Mouse (Mus musculus): ENCODE results near the gene Coq9. TPM values are rescaled to one million over a fixed set of nuclear protein-coding genes. Genes with fewer than 3 reads are reported as not detected.

Coq9 gene
- polyA plus RNA-seq (2014; fragmentation: Nextera tagmentation; extraction: Ambion mirVana): 73.2 and 80.4 TPM in 2 replicates

GRCm38 (mm10) chr8:94837662-94838574 lies at the start of gene Coq9, which contains the start of gene Ciapin1:
TSS of gene Coq9 (plus strand) at chr8:94838321.
TSS of gene Ciapin1 (minus strand) at chr8:94838358.
- Histone ChIP-seq H3K27ac (ENCODE audit: low read length) (peak within 1 kb of the TSS; percentile 85), H3K4me2 (replicated peaks; ENCODE audit: low read depth, low read length) (peak within 1 kb of the TSS; percentile 89), H3K36me3 (ENCODE audit: control insufficient read depth, insufficient read depth, low read length) (no peaks in the 10 kb centered on the region), H3K27me3 (ENCODE audit: control insufficient read depth, insufficient read depth, low read length) (no peaks in the 10 kb centered on the region), H3K4me1 (ENCODE audit: control insufficient read depth, insufficient read depth, low read length) (peaks cover 13% of the 10 kb centered on the region; the same call in 1 of the 2 replicates), H3K4me3 (ENCODE audit: low read depth, low read length) (peak within 1 kb of the TSS; percentile 96), H3K9ac (replicated peaks; ENCODE audit: low read depth, low read length) (peak within 1 kb of the TSS; percentile 94), H3K9me3 (ENCODE audit: control insufficient read depth, low read depth, low read length) (no peaks in the 10 kb centered on the region)
- peak; percentile 97 for ATAC-seq (ENCODE audit: insufficient number of reproducible peaks, insufficient read depth, low FRiP score, low read depth)
- WGBS: under 1% methylated on average over 74 of the region's 82 CpGs

GRCm38 (mm10) chr8:94789256-94789955 lies 48.7 kb upstream of the Coq9 start:
- no peak for ATAC-seq (ENCODE audit: insufficient number of reproducible peaks, insufficient read depth, low FRiP score, low read depth)
- 75% methylated on average over 10 of the region's 10 CpGs for WGBS
- H3K9me3 ChIP-seq (ENCODE audit: control insufficient read depth, low read depth, low read length): no peaks in the 10 kb centered on the region
- H3K27ac ChIP-seq (ENCODE audit: low read length): no peak overlapping the region
- H3K27me3 ChIP-seq (ENCODE audit: control insufficient read depth, insufficient read depth, low read length): no peaks in the 10 kb centered on the region
- no peaks in the 10 kb centered on the region for H3K36me3 ChIP-seq (ENCODE audit: control insufficient read depth, insufficient read depth, low read length)
- no peaks in the 10 kb centered on the region for H3K4me1 ChIP-seq (ENCODE audit: control insufficient read depth, insufficient read depth, low read length)
- H3K9ac ChIP-seq (replicated peaks; ENCODE audit: low read depth, low read length): no peak overlapping the region
- no peak overlapping the region for H3K4me2 ChIP-seq (replicated peaks; ENCODE audit: low read depth, low read length)
- no peak overlapping the region for H3K4me3 ChIP-seq (ENCODE audit: low read depth, low read length)

- WGBS: 91% methylated on average over 4 of the region's 4 CpGs
- ATAC-seq (ENCODE audit: insufficient number of reproducible peaks, insufficient read depth, low FRiP score, low read depth): no peak
These were observed 43.8 kb upstream of the Coq9 start for GRCm38 (mm10) chr8:94794368-94794767.

GRCm38 (mm10) chr8:94794782-94795181 lies 43.3 kb upstream of the Coq9 start:
- Histone ChIP-seq H3K4me3 (ENCODE audit: low read depth, low read length) (no peak overlapping the region), H3K27ac (ENCODE audit: low read length) (no peak overlapping the region), H3K4me2 (replicated peaks; ENCODE audit: low read depth, low read length) (no peak overlapping the region), H3K27me3 (ENCODE audit: control insufficient read depth, insufficient read depth, low read length) (no peaks in the 10 kb centered on the region), H3K4me1 (ENCODE audit: control insufficient read depth, insufficient read depth, low read length) (no peaks in the 10 kb centered on the region), H3K9me3 (ENCODE audit: control insufficient read depth, low read depth, low read length) (no peaks in the 10 kb centered on the region), H3K36me3 (ENCODE audit: control insufficient read depth, insufficient read depth, low read length) (no peaks in the 10 kb centered on the region), H3K9ac (replicated peaks; ENCODE audit: low read depth, low read length) (no peak overlapping the region)
- no peak for ATAC-seq (ENCODE audit: insufficient number of reproducible peaks, insufficient read depth, low FRiP score, low read depth)
- WGBS: 93% methylated on average over 2 of the region's 2 CpGs

More at GRCm38 (mm10) chr8:94794368-94794767, 43.8 kb upstream of the Coq9 start:
- Histone ChIP-seq H3K27ac (ENCODE audit: low read length) (no peak overlapping the region), H3K9me3 (ENCODE audit: control insufficient read depth, low read depth, low read length) (no peaks in the 10 kb centered on the region), H3K4me3 (ENCODE audit: low read depth, low read length) (no peak overlapping the region), H3K9ac (replicated peaks; ENCODE audit: low read depth, low read length) (no peak overlapping the region), H3K4me2 (replicated peaks; ENCODE audit: low read depth, low read length) (no peak overlapping the region), H3K27me3 (ENCODE audit: control insufficient read depth, insufficient read depth, low read length) (no peaks in the 10 kb centered on the region), H3K4me1 (ENCODE audit: control insufficient read depth, insufficient read depth, low read length) (no peaks in the 10 kb centered on the region), H3K36me3 (ENCODE audit: control insufficient read depth, insufficient read depth, low read length) (no peaks in the 10 kb centered on the region)

- WGBS: 55% methylated on average over 7 of the region's 7 CpGs
- H3K27ac ChIP-seq (ENCODE audit: low read length): no peak overlapping the region
- no peak overlapping the region for H3K9ac ChIP-seq (replicated peaks; ENCODE audit: low read depth, low read length)
- no peaks in the 10 kb centered on the region for H3K27me3 ChIP-seq (ENCODE audit: control insufficient read depth, insufficient read depth, low read length)
- H3K4me1 ChIP-seq (ENCODE audit: control insufficient read depth, insufficient read depth, low read length): no peaks in the 10 kb centered on the region
- no peak for ATAC-seq (ENCODE audit: insufficient number of reproducible peaks, insufficient read depth, low FRiP score, low read depth)
- no peak overlapping the region for H3K4me2 ChIP-seq (replicated peaks; ENCODE audit: low read depth, low read length)
- H3K36me3 ChIP-seq (ENCODE audit: control insufficient read depth, insufficient read depth, low read length): no peaks in the 10 kb centered on the region
- H3K9me3 ChIP-seq (ENCODE audit: control insufficient read depth, low read depth, low read length): no peaks in the 10 kb centered on the region
- no peak overlapping the region for H3K4me3 ChIP-seq (ENCODE audit: low read depth, low read length)
These were observed 37.7 kb upstream of the Coq9 start for GRCm38 (mm10) chr8:94800278-94800968.

GRCm38 (mm10) chr8:94801293-94802095 lies 36.6 kb upstream of the Coq9 start:
- WGBS: 44% methylated on average over 14 of the region's 14 CpGs
- H3K4me2 ChIP-seq (replicated peaks; ENCODE audit: low read depth, low read length): 0 out of 2 replicates have a peak overlapping the region, but pooled peaks have one; percentile 13

GRCm38 (mm10) chr8:94802375-94802774 lies 35.7 kb upstream of the Coq9 start:
- Histone ChIP-seq H3K4me1 (ENCODE audit: control insufficient read depth, insufficient read depth, low read length) (no peaks in the 10 kb centered on the region), H3K9ac (replicated peaks; ENCODE audit: low read depth, low read length) (no peak overlapping the region), H3K36me3 (ENCODE audit: control insufficient read depth, insufficient read depth, low read length) (no peaks in the 10 kb centered on the region), H3K27ac (ENCODE audit: low read length) (no peak overlapping the region), H3K4me3 (ENCODE audit: low read depth, low read length) (no peak overlapping the region), H3K9me3 (ENCODE audit: control insufficient read depth, low read depth, low read length) (no peaks in the 10 kb centered on the region), H3K27me3 (ENCODE audit: control insufficient read depth, insufficient read depth, low read length) (no peaks in the 10 kb centered on the region), H3K4me2 (replicated peaks; ENCODE audit: low read depth, low read length) (no peak overlapping the region)
- WGBS: 69% methylated on average over 4 of the region's 4 CpGs
- ATAC-seq (ENCODE audit: insufficient number of reproducible peaks, insufficient read depth, low FRiP score, low read depth): no peak

More at GRCm38 (mm10) chr8:94801293-94802095, 36.6 kb upstream of the Coq9 start:
- Histone ChIP-seq H3K9ac (replicated peaks; ENCODE audit: low read depth, low read length) (no peak overlapping the region), H3K4me3 (ENCODE audit: low read depth, low read length) (no peak overlapping the region), H3K4me1 (ENCODE audit: control insufficient read depth, insufficient read depth, low read length) (no peaks in the 10 kb centered on the region), H3K27ac (ENCODE audit: low read length) (no peak overlapping the region), H3K36me3 (ENCODE audit: control insufficient read depth, insufficient read depth, low read length) (no peaks in the 10 kb centered on the region), H3K27me3 (ENCODE audit: control insufficient read depth, insufficient read depth, low read length) (no peaks in the 10 kb centered on the region), H3K9me3 (ENCODE audit: control insufficient read depth, low read depth, low read length) (no peaks in the 10 kb centered on the region)
- ATAC-seq (ENCODE audit: insufficient number of reproducible peaks, insufficient read depth, low FRiP score, low read depth): 0 out of 2 replicates have a peak, but pooled peaks have one; percentile 18
